Mouse (Mus musculus) heart, embryonic 11.5 days (tissue): ENCODE measurements at regions not wholly inside any gene's neighbourhood (a gene's known extent, or its start where the extent isn't known, plus 50 kb on each side); places are given as distances from the start of the nearest gene placed in this dataset.

Experiments used
- ATAC-seq: fragments of 200-750 bp; cut with Nextera tagmentation; replicated peaks from 2 replicates; pipeline ENCODE4 v1.8.0; 2017; ENCODE audit warnings: moderate library complexity; ENCODE audit not compliant: insufficient number of reproducible peaks, low FRiP score, low TSS enrichment
- H3K27ac ChIP-seq: fragments of 300-500 bp; sonication (generic); 2 replicates; pipeline ENCODE4 v1.5.1; 2014; ENCODE audit warnings: mild to moderate bottlenecking, low read depth, low read length
- H3K27me3 ChIP-seq: fragments of 300-500 bp; sonication (generic); 2 replicates; pipeline ENCODE4 v1.6.1; 2014; ENCODE audit warnings: mild to moderate bottlenecking, low read length, mixed read lengths; ENCODE audit not compliant: control insufficient read depth, insufficient read depth
- H3K36me3 ChIP-seq: fragments of 300-500 bp; sonication (generic); 2 replicates; pipeline ENCODE4 v1.6.1; 2014; ENCODE audit warnings: mild to moderate bottlenecking, low read length, moderate library complexity, mixed read lengths; ENCODE audit not compliant: control insufficient read depth, insufficient read depth
- H3K4me1 ChIP-seq: fragments of 300-500 bp; sonication (generic); 2 replicates; pipeline ENCODE4 v1.6.1; 2014; ENCODE audit warnings: low read length; ENCODE audit not compliant: control insufficient read depth, insufficient read depth
- H3K4me2 ChIP-seq: fragments of 300-500 bp; sonication (generic); 2 replicates; pipeline ENCODE4 v1.6.1; 2014; ENCODE audit warnings: mild to moderate bottlenecking, moderate library complexity
- H3K4me3 ChIP-seq: fragments of 300-500 bp; sonication (generic); 2 replicates; pipeline ENCODE4 v1.5.1; 2014; ENCODE audit warnings: low read depth, low read length
- H3K9ac ChIP-seq: fragments of 300-500 bp; sonication (generic); 2 replicates; pipeline ENCODE4 v1.6.1; 2014; ENCODE audit warnings: mild to moderate bottlenecking, low read depth, low read length, moderate library complexity
- H3K9me3 ChIP-seq: fragments of 300-500 bp; sonication (generic); replicated peaks from 2 replicates; pipeline ENCODE4 v1.6.1; 2016; ENCODE audit warnings: low read length; ENCODE audit not compliant: control insufficient read depth
- WGBS: fragments of 180-500 bp; shearing (Covaris S2); extraction: QIAGEN DNeasy Blood & Tissue Kit; methylation state at CpG from one replicate; pipeline ENCODE4 v1.1.7; 2014; ENCODE audit not compliant: insufficient replicate concordance; 5-methylcytosine and 5-hydroxymethylcytosine counted together

GRCm38 (mm10) chr16:12931111-12931510 lies 178.4 kb upstream of the Ercc4 start:
- Histone ChIP-seq H3K9ac (no peak overlapping the region), H3K27me3 (no peaks in the 10 kb centered on the region), H3K9me3 (no peaks in the 10 kb centered on the region), H3K36me3 (no peaks in the 10 kb centered on the region), H3K4me2 (no peak overlapping the region), H3K4me1 (no peaks in the 10 kb centered on the region), H3K4me3 (no peak overlapping the region), H3K27ac (no peak overlapping the region)
- no peak for ATAC-seq
- WGBS: 82% methylated on average over 6 of the region's 6 CpGs

- no peak for ATAC-seq
- Histone ChIP-seq H3K4me1 (no peaks in the 10 kb centered on the region), H3K36me3 (no peaks in the 10 kb centered on the region), H3K9me3 (no peaks in the 10 kb centered on the region), H3K4me3 (no peak overlapping the region), H3K27me3 (no peaks in the 10 kb centered on the region), H3K4me2 (no peak overlapping the region), H3K27ac (no peak overlapping the region), H3K9ac (no peak overlapping the region)
- WGBS: 87% methylated on average over 3 of the region's 3 CpGs
Measured at GRCm38 (mm10) chr16:12932959-12933358, 176.5 kb upstream of the Ercc4 start.

- Histone ChIP-seq H3K4me1 (no peaks in the 10 kb centered on the region), H3K9me3 (no peaks in the 10 kb centered on the region), H3K27me3 (no peaks in the 10 kb centered on the region), H3K9ac (no peak overlapping the region), H3K36me3 (no peaks in the 10 kb centered on the region), H3K27ac (no peak overlapping the region), H3K4me3 (no peak overlapping the region), H3K4me2 (no peak overlapping the region)
- ATAC-seq: no peak
- WGBS: 72% methylated on average over 7 of the region's 7 CpGs
Measured at GRCm38 (mm10) chr16:12934586-12934985, 174.9 kb upstream of the Ercc4 start.

GRCm38 (mm10) chr16:12935266-12935665 lies 174.2 kb upstream of the Ercc4 start:
- Histone ChIP-seq H3K9me3 (no peaks in the 10 kb centered on the region), H3K27ac (no peak overlapping the region), H3K4me3 (no peak overlapping the region), H3K4me1 (no peaks in the 10 kb centered on the region), H3K27me3 (no peaks in the 10 kb centered on the region), H3K9ac (no peak overlapping the region), H3K36me3 (no peaks in the 10 kb centered on the region), H3K4me2 (no peak overlapping the region)
- 61% methylated on average over 2 of the region's 2 CpGs for WGBS
- ATAC-seq: no peak

- Histone ChIP-seq H3K4me1 (no peaks in the 10 kb centered on the region), H3K9ac (no peak overlapping the region), H3K27me3 (no peaks in the 10 kb centered on the region), H3K36me3 (no peaks in the 10 kb centered on the region), H3K9me3 (no peaks in the 10 kb centered on the region), H3K4me3 (no peak overlapping the region), H3K4me2 (no peak overlapping the region), H3K27ac (no peak overlapping the region)
- ATAC-seq: no peak
- WGBS: 75% methylated on average over 2 of the region's 2 CpGs
Measured at GRCm38 (mm10) chr16:12936571-12936970, 172.9 kb upstream of the Ercc4 start.

DNA sequence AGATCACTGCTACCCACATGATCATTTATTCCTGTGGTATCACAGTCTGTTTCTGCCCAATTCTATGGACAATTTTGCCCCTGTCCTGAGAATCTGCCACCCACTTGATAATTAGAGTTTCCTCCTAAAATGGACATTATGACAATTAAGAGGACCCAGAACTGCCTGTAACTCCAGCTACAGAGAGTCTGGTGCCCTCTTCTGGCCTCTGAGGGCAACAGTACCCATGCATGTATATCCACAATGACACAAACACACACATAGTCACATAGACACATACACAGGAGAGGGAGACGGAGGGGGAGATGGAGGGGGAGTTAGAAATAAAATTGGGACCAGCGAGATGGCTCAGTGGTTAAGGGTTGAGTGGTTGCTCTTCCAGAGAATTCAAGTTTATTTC lies 170.9 kb upstream of the Ercc4 start:
- WGBS: 82% methylated on average over 2 of the region's 2 CpGs
- H3K27me3 ChIP-seq: no peaks in the 10 kb centered on the region
- no peak overlapping the region for H3K27ac ChIP-seq
- H3K9ac ChIP-seq: no peak overlapping the region
- H3K36me3 ChIP-seq: no peaks in the 10 kb centered on the region
- H3K4me1 ChIP-seq: no peaks in the 10 kb centered on the region
- ATAC-seq: no peak
- H3K4me3 ChIP-seq: no peak overlapping the region
- no peak overlapping the region for H3K4me2 ChIP-seq
- no peaks in the 10 kb centered on the region for H3K9me3 ChIP-seq

- no peaks in the 10 kb centered on the region for H3K9me3 ChIP-seq
- no peaks in the 10 kb centered on the region for H3K36me3 ChIP-seq
- no peak overlapping the region for H3K27ac ChIP-seq
- no peak for ATAC-seq
- no peak overlapping the region for H3K4me2 ChIP-seq
- WGBS: 79% methylated on average over 5 of the region's 5 CpGs
- no peak overlapping the region for H3K9ac ChIP-seq
- H3K4me3 ChIP-seq: no peak overlapping the region
- H3K27me3 ChIP-seq: peaks cover 6% of the 10 kb centered on the region; the same call in 1 of the 2 replicates
- H3K4me1 ChIP-seq: no peaks in the 10 kb centered on the region
Measured at GRCm38 (mm10) chr16:12951176-12951575, 158.3 kb upstream of the Ercc4 start.

- H3K4me1 ChIP-seq: no peaks in the 10 kb centered on the region
- H3K4me2 ChIP-seq: no peak overlapping the region
- 29% methylated on average over 8 of the region's 8 CpGs for WGBS
- ATAC-seq: no peak; the same call in 1 of the 2 replicates
- H3K9ac ChIP-seq: no peak overlapping the region
- H3K27me3 ChIP-seq: peaks cover 6% of the 10 kb centered on the region; the same call in 1 of the 2 replicates
- H3K9me3 ChIP-seq: no peaks in the 10 kb centered on the region
- no peak overlapping the region for H3K27ac ChIP-seq
- H3K36me3 ChIP-seq: no peaks in the 10 kb centered on the region
- H3K4me3 ChIP-seq: no peak overlapping the region
Measured at GRCm38 (mm10) chr16:12954028-12954427, 155.5 kb upstream of the Ercc4 start.

GRCm38 (mm10) chr16:12956416-12956815 lies 153.1 kb upstream of the Ercc4 start:
- H3K27ac ChIP-seq: no peak overlapping the region
- no peaks in the 10 kb centered on the region for H3K4me1 ChIP-seq
- H3K36me3 ChIP-seq: no peaks in the 10 kb centered on the region
- no peak overlapping the region for H3K9ac ChIP-seq
- H3K4me3 ChIP-seq: no peak overlapping the region
- no peak overlapping the region for H3K4me2 ChIP-seq
- 67% methylated on average over 3 of the region's 3 CpGs for WGBS
- peaks cover 2% of the 10 kb centered on the region; the same call in 1 of the 2 replicates for H3K27me3 ChIP-seq
- no peak for ATAC-seq
- no peaks in the 10 kb centered on the region for H3K9me3 ChIP-seq
